Comparison of ENCODE assay signal across 12 mouse cellular contexts in genomic region chr10:94397833-94398596, GRCm38 (mm10).
A peak's percentile ranks its signal among the peaks of the same experiment; 100 is the strongest.
DNase-seq lines count a peak whose midpoint lies in the region; ATAC-seq and TF ChIP-seq lines count a peak whose summit lies in the region.
"Had no signal": no experiment of that assay in that cellular context is flagged by ENCODE, and none has a peak within 500 bp of the region (broad histone marks: within the 10 kb centered on the region; RNA-seq: fewer than 3 reads in every experiment).

No protein-coding gene starts in this region.

- H3K9me3 ChIP-seq in hindbrain, embryonic 16.5 days (ENCODE audit: control insufficient read depth, low read length): no peaks in the 10 kb centered on the region
- H3K9me3 ChIP-seq in hindbrain, embryonic 13.5 days: no peaks in the 10 kb centered on the region; the same call in 1 of the 2 replicates
- H3K9me3 ChIP-seq in lung, embryonic 14.5 days (ENCODE audit: low read depth, low read length): no peaks in the 10 kb centered on the region
- H3K9me3 ChIP-seq: embryonic facial prominence, embryonic 13.5 days had no signal

- peak; percentile 45; the same call in 1 of the 2 replicates for ATAC-seq in hindbrain, embryonic 16.5 days
- ATAC-seq in hindbrain, embryonic 13.5 days (ENCODE audit: low FRiP score): no peak; the same call in 1 of the 2 replicates
- no peak for ATAC-seq in lung, embryonic 14.5 days (ENCODE audit: insufficient read depth)

- H3K27me3 ChIP-seq in hindbrain, embryonic 16.5 days (replicated peaks; ENCODE audit: control insufficient read depth, insufficient read depth, low read length): no peaks in the 10 kb centered on the region
- no peaks in the 10 kb centered on the region for H3K27me3 ChIP-seq in hindbrain, embryonic 13.5 days
- no peaks in the 10 kb centered on the region for H3K27me3 ChIP-seq in cerebellum, adult 2 months (ENCODE audit: control insufficient read depth, insufficient read depth, low read length)
- H3K27me3 ChIP-seq in lung, embryonic 14.5 days (ENCODE audit: insufficient read depth, low read length): no peaks in the 10 kb centered on the region
- H3K27me3 ChIP-seq: embryonic facial prominence, embryonic 13.5 days had no signal

- H3K36me3 ChIP-seq in hindbrain, embryonic 16.5 days (ENCODE audit: control insufficient read depth, insufficient read depth, low read length): no peaks in the 10 kb centered on the region
- H3K36me3 ChIP-seq in hindbrain, embryonic 13.5 days: no peaks in the 10 kb centered on the region
- no peaks in the 10 kb centered on the region for H3K36me3 ChIP-seq in lung, embryonic 14.5 days (ENCODE audit: insufficient read depth)
- H3K36me3 ChIP-seq: embryonic facial prominence, embryonic 13.5 days had no signal

- no peak overlapping the region for H3K9ac ChIP-seq in hindbrain, embryonic 16.5 days (ENCODE audit: low read depth, low read length)
- H3K9ac ChIP-seq in hindbrain, embryonic 13.5 days: no peak overlapping the region
- no peak overlapping the region for H3K9ac ChIP-seq in lung, embryonic 14.5 days
- H3K9ac ChIP-seq: embryonic facial prominence, embryonic 13.5 days; liver, embryonic 14.5 days had no signal

- no peak for TF ChIP-seq CTCF in cerebellum, adult 2 months (IDR thresholded peaks at IDR 0.05; ENCODE audit: borderline replicate concordance, insufficient read depth, low read depth, low read length)
- no peak for TF ChIP-seq CTCF in lung, embryonic 14.5 days (IDR thresholded peaks at IDR 0.05; ENCODE audit: low read depth)

- WGBS in hindbrain, embryonic 16.5 days: 56% methylated on average over 11 of the region's 11 CpGs
- 68% methylated on average over 11 of the region's 11 CpGs for WGBS in hindbrain, embryonic 13.5 days
- WGBS in cerebellum, adult 2 months: 26% methylated on average over 11 of the region's 11 CpGs
- 50% methylated on average over 11 of the region's 11 CpGs for WGBS in lung, embryonic 14.5 days

- peak; percentile 33 to 53 for DNase-seq in cerebellum, adult 2 months
- DNase-seq in gastrocnemius, postnatal 36 days: peak; percentile 35 to 42
- DNase-seq in lung, embryonic 14.5 days: peak; percentile 59
- DNase-seq in left cerebral cortex, postnatal 4 days: no peak
- DNase-seq in spleen, postnatal 14 days (ENCODE audit: low spot score in 2 of 2): no peak
- no peak for DNase-seq in thymus, postnatal 10 days (ENCODE audit: low spot score in 2 of 2)
- DNase-seq: right cerebral cortex, postnatal 25 days; thymus, adult 2 months had no signal

- no peak overlapping the region for H3K27ac ChIP-seq in hindbrain, embryonic 16.5 days (ENCODE audit: low read depth, low read length)
- H3K27ac ChIP-seq in hindbrain, embryonic 13.5 days: no peak overlapping the region
- no peak overlapping the region for H3K27ac ChIP-seq in cerebellum, adult 2 months (ENCODE audit: insufficient read depth, low read length)
- H3K27ac ChIP-seq in lung, embryonic 14.5 days (ENCODE audit: low read depth): no peak overlapping the region
- H3K27ac ChIP-seq: embryonic facial prominence, embryonic 13.5 days; liver, embryonic 14.5 days had no signal

- H3K4me1 ChIP-seq in hindbrain, embryonic 16.5 days (ENCODE audit: control insufficient read depth, insufficient read depth, low read depth, low read length): no peaks in the 10 kb centered on the region; the same call in 1 of the 2 replicates
- H3K4me1 ChIP-seq in hindbrain, embryonic 13.5 days (replicated peaks): no peaks in the 10 kb centered on the region
- no peaks in the 10 kb centered on the region for H3K4me1 ChIP-seq in cerebellum, adult 2 months (ENCODE audit: control insufficient read depth, insufficient read depth, low read length)
- H3K4me1 ChIP-seq in lung, embryonic 14.5 days (ENCODE audit: insufficient read depth): peaks cover 7% of the 10 kb centered on the region; the same call in 1 of the 2 replicates
- H3K4me1 ChIP-seq: embryonic facial prominence, embryonic 13.5 days had no signal

- intact Hi-C loops in gastrocnemius, postnatal 36 days (cut with DNase I): no loop called here
- intact Hi-C loops in left cerebral cortex, postnatal 4 days (cut with DNase I): no loop called here

- H3K4me3 ChIP-seq in hindbrain, embryonic 16.5 days (ENCODE audit: low read length): no peak overlapping the region
- H3K4me3 ChIP-seq in hindbrain, embryonic 13.5 days: no peak overlapping the region
- H3K4me3 ChIP-seq in cerebellum, adult 2 months (replicated peaks; ENCODE audit: insufficient read depth, low read depth, low read length): no peak overlapping the region
- H3K4me3 ChIP-seq in lung, embryonic 14.5 days (ENCODE audit: low read depth, low read length): no peak overlapping the region
- H3K4me3 ChIP-seq: embryonic facial prominence, embryonic 13.5 days had no signal

- no peak overlapping the region for H3K4me2 ChIP-seq in hindbrain, embryonic 16.5 days (ENCODE audit: low read length)
- H3K4me2 ChIP-seq in hindbrain, embryonic 13.5 days: no peak overlapping the region
- no peak overlapping the region for H3K4me2 ChIP-seq in lung, embryonic 14.5 days
- H3K4me2 ChIP-seq: embryonic facial prominence, embryonic 13.5 days had no signal

- no peak for TF ChIP-seq POLR2A in cerebellum, adult 2 months (IDR thresholded peaks at IDR 0.05; ENCODE audit: borderline replicate concordance, insufficient read depth, low read length)

Comparison
In these comparisons a context has a peak if more than half of its experiments do, and no peak if none do; other contexts are left out.
1. DNase-seq: peak in cerebellum, adult 2 months (2 of 2), gastrocnemius, postnatal 36 days (2 of 2) and lung, embryonic 14.5 days (single experiment); none in left cerebral cortex, postnatal 4 days (single experiment), spleen, postnatal 14 days (0 of 2) and thymus, postnatal 10 days (0 of 2).